Mouse (Mus musculus): Measurements from ENCODE around the gene Farp1.

Farp1 gene

GRCm38 (mm10) chr14:121231232-121231631, 196.2 kb downstream of the Farp1 start:
- no peak for DNase-seq

- DNase-seq: no peak
These were observed 199.8 kb downstream of the Farp1 start for GRCm38 (mm10) chr14:121234741-121235307.

- DNase-seq: no peak
These were observed 201.7 kb downstream of the Farp1 start for GRCm38 (mm10) chr14:121236736-121237135.

- no peak for DNase-seq
These were observed 203.7 kb downstream of the Farp1 start for GRCm38 (mm10) chr14:121238727-121239126.

GRCm38 (mm10) chr14:121239386-121239785, 204.4 kb downstream of the Farp1 start:
- DNase-seq: no peak

- DNase-seq: no peak
These were observed 209.1 kb downstream of the Farp1 start for GRCm38 (mm10) chr14:121244104-121244503.

- no peak for DNase-seq
These were observed 211.2 kb downstream of the Farp1 start for GRCm38 (mm10) chr14:121246048-121246731.

- no peak for DNase-seq
These were observed 212.3 kb downstream of the Farp1 start for GRCm38 (mm10) chr14:121247287-121247686.

- no peak for DNase-seq
These were observed 213.3 kb downstream of the Farp1 start for GRCm38 (mm10) chr14:121248346-121248745.

GRCm38 (mm10) chr14:121251099-121251498, 216.1 kb downstream of the Farp1 start:
- DNase-seq: no peak

- DNase-seq: no peak
These were observed 216.7 kb downstream of the Farp1 start for GRCm38 (mm10) chr14:121251708-121252107.

- DNase-seq: no peak
These were observed 217.5 kb downstream of the Farp1 start for GRCm38 (mm10) chr14:121252542-121252941.

GRCm38 (mm10) chr14:121254869-121255268, 219.9 kb downstream of the Farp1 start:
- DNase-seq: no peak

- DNase-seq: no peak
These were observed 220.5 kb downstream of the Farp1 start for GRCm38 (mm10) chr14:121255469-121255868.

GRCm38 (mm10) chr14:121256896-121257295, 221.9 kb downstream of the Farp1 start:
- DNase-seq: no peak

GRCm38 (mm10) chr14:121259332-121259731, 224.3 kb downstream of the Farp1 start:
- no peak for DNase-seq

- peak; percentile 42 to 47 for DNase-seq
These were observed 224.8 kb downstream of the Farp1 start for GRCm38 (mm10) chr14:121259789-121260188.

- DNase-seq: no peak
These were observed 226.4 kb downstream of the Farp1 start for GRCm38 (mm10) chr14:121261229-121261879.

- DNase-seq: no peak
These were observed 227.6 kb downstream of the Farp1 start for GRCm38 (mm10) chr14:121262606-121263005.

- no peak for DNase-seq
These were observed 228.9 kb downstream of the Farp1 start for GRCm38 (mm10) chr14:121263912-121264311.

GRCm38 (mm10) chr14:121264453-121264852, 229.5 kb downstream of the Farp1 start:
- no peak for DNase-seq

- DNase-seq: no peak
These were observed 232.8 kb downstream of the Farp1 start for GRCm38 (mm10) chr14:121267801-121268200.

- DNase-seq: no peak
These were observed 235.5 kb downstream of the Farp1 start for GRCm38 (mm10) chr14:121270490-121270889.

GRCm38 (mm10) chr14:121274985-121275384, 240.0 kb downstream of the Farp1 start:
- no peak for DNase-seq

All from cerebellum, adult 18-20 months (tissue).